Mouse (Mus musculus) liver, adult 2 months (tissue): ENCODE data around the gene Ino80d.

Experiments
- CTCF ChIP-seq: fragments of 200-500 bp; IDR thresholded peaks from 2 replicates; pipeline ENCODE4 v1.5.1; 2011; ENCODE audit warnings: low read depth, low read length, control low read depth
- POLR2A ChIP-seq: fragments of 200-500 bp; IDR thresholded peaks from 2 replicates; pipeline ENCODE4 v1.6.1; 2011; ENCODE audit warnings: low read length, control low read depth; ENCODE audit not compliant: insufficient read depth; ENCODE audit errors: extremely low read depth

DNA sequence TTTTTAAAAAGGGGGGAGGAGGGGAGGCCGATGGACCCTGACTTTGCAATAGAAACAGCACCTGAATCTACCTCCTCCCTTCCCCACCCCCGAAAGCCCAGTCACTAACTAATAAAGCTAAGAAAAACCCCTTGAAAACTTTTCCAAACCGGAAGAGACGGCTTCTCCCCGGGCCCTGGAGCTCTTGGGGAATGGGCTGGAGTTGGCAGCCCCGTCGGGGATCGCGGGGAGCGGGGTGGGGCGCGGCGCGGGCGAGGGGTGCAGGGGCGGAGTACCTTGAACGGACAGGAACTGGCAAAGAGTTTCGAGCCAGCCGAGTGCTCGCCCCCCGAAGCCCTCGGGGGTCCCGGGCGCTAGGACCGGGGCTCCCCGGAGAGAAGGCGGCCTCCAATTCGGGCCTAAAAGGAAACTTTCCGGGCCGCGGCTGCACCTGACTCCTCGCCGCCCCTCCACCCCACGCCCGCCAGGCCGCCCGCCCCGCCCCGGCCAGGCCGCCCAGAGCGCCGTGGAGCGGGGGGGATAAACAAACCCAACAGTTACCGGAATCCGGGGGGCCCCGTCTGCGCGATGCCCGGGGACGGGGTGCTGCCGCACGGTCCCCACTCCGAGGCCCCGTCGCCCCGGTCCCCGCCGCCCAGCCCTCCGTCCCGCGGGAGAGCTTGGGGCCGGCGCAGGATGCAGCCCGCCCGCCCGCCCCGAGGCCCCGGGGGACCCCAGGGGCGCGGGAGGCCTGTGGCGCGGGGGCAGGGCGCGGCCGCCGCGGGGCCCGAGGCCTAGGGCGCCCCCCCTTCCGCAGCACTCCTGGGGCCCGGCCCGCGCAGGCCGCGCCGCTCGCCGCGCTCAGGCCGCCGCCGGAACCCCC, 962 bp downstream of the Ino80d start:
- TF ChIP-seq POLR2A (no peak), CTCF (no peak)
